Mouse (Mus musculus): ENCODE results near the gene Fbxw4.
A peak's percentile ranks its signal among the peaks of the same experiment; 100 is the strongest.
"Not testable (repeated sequence)": the region's sequence is repeated elsewhere in the genome, so short reads cannot be mapped to it uniquely, and the experiment has no call there.

The Fbxw4 gene

GRCm38 (mm10) chr19:45578976-45579375, 81.1 kb downstream of the Fbxw4 start:
- no peak for DNase-seq (ENCODE audit: low read depth)

GRCm38 (mm10) chr19:45577141-45577750, 82.9 kb downstream of the Fbxw4 start:
- no peak for DNase-seq (ENCODE audit: low read depth)

GRCm38 (mm10) chr19:45575632-45576001, 84.5 kb downstream of the Fbxw4 start:
- DNase-seq (ENCODE audit: low read depth), result no peak

- no peak for DNase-seq (ENCODE audit: low read depth)
These were observed 85.0 kb downstream of the Fbxw4 start for GRCm38 (mm10) chr19:45574941-45575631.

DNA sequence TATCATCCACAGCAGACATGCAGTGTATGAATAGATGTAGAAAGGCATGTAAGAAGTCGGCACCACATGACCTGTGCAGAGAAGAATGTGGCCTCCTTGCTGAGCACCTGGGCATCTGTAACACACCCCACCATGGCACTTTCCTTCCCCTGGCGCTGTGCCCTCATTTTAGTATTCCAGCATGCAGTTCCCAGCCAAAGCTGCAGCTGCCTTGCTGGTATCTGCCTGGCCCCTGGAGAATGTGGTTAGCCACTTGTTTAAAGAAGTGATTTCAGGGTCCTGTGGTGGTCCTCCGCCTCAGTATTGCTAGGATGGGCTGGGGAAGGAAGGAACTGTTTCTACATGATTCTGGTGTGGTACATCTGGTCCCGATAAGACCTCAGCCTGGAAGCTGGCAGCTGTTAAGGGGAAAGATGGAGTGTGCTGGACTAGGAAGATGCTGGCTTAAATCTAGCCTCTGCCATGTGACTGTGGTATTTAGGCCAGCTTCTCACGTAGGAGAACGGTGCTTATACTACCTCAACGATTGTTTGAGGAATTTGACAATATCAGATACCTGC, 85.7 kb downstream of the Fbxw4 start:
- no peak for DNase-seq (ENCODE audit: low read depth)

GRCm38 (mm10) chr19:45573861-45574267, 86.2 kb downstream of the Fbxw4 start:
- no peak for DNase-seq (ENCODE audit: low read depth)

GRCm38 (mm10) chr19:45573033-45573432, 87.1 kb downstream of the Fbxw4 start:
- no peak for DNase-seq (ENCODE audit: low read depth)

DNA sequence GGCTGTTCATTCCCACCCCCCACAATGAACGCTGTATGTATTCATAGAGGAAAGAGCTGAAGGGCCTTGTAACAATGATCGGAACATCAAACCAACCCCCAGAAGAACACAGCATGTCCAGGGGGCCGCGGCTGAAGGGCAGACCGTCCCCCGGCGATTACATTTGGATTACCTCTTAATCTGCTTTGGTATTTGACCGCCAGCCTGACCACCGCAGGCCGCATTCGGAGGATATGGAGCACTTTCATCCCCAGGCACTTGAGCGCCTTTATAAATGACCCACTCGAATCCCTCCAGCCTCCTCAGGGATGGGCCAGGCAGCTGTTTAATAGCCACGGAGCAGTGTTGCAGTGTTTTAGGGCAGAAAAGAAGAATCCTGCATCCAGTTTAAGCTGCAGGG, 92.7 kb downstream of the Fbxw4 start:
- no peak for DNase-seq (ENCODE audit: low read depth)

DNA sequence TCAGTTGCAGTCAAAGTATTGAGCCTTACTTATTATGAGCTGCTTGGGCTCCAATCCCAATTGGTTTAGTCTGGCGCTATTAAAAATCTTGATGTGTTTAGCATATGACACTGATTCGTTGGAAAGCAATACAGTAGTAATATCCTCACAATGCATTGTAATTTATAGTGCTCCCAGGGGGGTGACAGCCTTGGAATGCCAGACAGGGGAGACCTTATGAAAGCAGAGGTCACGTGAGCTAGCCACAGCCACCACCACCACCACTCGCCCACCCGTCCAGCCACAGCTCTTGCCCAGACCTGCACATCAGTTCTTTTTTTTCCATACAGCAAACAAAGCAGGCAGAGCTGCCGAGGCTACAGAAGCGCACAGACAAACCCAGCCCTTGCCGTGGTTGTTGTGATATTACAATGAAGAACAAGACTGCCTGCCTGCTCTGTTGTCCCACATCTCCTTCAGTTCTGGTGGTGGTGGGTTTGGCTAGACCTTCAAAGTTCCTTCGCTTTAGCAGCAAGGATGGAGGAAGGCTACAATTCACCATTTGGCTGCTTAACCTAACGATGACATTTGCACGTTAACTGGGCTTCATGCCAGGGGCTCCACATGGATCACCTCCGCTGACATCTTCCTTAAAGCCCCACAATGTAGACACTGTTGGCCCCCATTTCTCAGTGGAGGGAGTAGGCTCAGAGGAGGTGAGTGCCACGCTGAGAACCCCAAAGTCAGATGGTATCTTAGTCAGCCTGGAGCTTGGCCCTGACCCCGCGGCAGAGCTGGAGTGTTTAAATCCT, 94.0 kb downstream of the Fbxw4 start:
- DNase-seq (ENCODE audit: low read depth), result no peak

DNA sequence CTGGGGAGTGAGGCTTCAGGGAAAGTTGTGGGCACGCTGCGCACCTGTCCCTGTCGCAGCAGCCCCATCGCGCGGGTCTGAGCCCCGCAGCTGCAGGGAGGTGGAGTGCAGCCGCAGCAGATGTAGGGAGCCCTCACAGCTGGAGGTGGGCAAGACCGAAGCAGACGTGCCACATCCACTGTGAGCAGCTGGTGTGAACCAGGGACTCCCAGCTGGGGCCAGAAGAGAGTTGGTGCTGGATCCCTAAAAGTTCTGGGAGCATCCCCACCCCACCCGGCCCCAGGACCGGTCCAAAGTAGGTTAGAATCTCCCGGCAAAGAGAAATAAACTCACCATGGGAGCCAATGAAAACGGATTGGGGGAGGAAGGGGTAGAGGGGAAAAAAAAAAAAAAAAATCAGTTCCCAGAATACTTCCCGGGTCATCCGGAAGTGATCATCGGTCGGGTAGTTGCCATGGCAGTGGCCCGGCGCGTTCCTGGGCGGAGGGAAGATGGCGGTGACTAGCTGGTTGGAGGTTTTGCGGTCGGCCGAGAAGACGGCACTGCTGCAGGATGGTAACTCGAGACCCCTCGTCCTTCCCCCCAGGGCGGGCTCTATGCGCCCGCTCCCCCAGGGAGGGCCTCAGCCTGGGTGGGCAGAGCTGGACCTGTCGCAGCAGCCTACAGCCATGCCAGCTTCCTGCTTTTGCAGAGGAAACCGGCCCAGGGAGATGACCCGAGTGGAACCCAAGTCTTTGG, 99.8 kb downstream of the Fbxw4 start, which contains the start of the genes Poll and Gm17018:
Poll (minus strand) TSS at position 379 of the 738 bp plus-strand sequence.
Gm17018 (plus strand) TSS at position 463 of the 738 bp plus-strand sequence.
- peak; percentile 61 for DNase-seq (ENCODE audit: low read depth)

GRCm38 (mm10) chr19:45554136-45554535, 106.0 kb downstream of the Fbxw4 start:
- DNase-seq (ENCODE audit: low read depth), result no peak

GRCm38 (mm10) chr19:45552187-45552586, 107.9 kb downstream of the Fbxw4 start:
- no peak for DNase-seq (ENCODE audit: low read depth)

GRCm38 (mm10) chr19:45549948-45550347, 110.2 kb downstream of the Fbxw4 start:
- DNase-seq (ENCODE audit: low read depth), result no peak

DNA sequence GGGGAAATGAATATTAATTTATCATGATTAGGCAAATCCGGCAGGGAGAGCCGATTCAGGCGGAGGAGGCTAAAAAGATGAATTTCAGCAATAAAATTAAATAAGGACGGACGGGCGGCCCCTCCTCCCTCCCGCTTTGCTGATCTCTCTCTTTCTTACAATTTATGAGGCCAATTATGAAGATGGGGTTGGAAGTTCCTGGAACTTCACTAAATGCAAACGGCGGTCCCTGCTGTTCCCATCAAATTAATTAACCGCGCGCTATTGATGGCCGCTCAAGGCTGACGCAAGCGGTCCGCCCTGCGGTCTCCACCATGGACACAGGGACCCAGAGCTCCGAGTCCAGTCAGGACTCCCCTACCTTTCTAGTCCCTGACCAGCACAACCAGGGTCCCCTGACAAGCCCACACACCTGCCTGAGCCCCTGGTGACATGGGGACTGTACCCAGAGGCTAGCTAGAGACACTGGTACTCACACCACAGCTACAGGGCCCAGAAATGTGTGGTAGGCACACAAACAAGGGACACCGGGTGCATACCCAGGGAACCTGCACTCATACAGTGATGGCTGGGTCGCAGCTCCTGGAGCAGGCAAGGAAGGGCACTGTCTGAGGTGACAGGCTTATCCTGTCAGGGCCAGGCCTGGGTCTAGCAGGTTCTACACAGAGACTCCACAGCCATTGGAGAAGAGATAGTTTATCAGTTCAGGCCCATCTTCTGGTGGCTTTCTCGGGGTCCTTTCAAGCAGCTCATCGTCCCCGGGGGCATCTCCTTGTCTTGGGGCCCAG, 110.8 kb downstream of the Fbxw4 start:
- no peak for DNase-seq (ENCODE audit: low read depth)

GRCm38 (mm10) chr19:45548196-45548595, 111.9 kb downstream of the Fbxw4 start:
- DNase-seq (ENCODE audit: low read depth), result not testable (repeated sequence)

DNA sequence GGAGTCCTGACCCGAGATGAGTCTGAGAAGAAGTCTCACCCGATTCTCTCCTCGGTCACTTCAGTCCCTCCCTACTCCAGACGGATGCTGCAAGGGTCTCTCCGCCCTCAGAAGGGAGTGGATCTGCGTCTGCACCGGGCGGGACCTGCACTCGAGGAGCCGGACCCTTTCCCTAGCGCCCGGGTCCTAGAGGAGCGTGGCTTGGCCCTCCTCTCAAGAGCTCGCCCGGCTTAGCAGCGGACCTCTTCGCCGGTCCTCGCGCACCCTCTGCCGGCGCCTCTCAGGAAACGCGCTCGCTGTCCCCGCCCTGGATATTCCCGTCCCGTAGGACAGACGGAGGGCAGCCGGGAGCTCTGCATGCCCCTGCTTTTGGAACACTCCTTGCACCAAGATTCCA, 115.2 kb downstream of the Fbxw4 start:
- no peak for DNase-seq (ENCODE audit: low read depth)

DNA sequence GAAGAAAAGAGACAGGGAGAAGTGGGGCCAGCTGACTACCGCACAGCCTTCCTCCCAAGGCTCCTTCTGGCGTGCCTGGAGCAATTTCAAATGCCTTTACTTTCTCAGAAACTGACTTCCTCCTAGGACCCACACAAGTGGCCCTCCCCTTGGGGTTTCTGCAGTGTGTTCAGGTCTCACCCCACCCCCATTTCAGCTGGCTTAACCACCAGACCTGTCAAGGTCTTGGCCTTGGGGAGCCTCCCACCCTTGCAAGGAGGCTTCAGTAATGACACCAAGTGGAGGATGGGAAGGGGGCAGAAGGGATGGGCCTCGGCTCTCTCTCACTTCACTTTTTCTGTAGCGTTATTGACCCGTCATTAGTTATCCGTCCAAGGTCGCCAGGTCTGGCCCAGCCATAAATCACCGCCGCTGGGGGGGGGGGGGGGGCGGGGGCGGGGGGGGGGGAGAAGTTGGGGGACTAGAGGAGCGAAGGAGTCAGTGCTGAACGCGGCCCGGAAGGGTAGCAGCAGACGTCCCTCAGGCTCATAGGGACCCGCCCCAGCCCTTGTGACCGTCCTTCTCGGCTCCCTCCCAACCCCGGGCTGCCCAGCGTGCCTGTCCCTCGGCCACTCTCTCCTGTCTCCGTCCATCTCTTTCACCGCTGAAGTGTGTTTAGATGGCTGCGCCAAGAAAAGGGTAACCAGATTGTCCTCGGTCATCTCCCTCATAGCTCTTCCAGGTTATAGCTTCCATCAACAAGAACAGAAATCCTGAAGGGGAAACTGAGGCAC, 115.8 kb downstream of the Fbxw4 start:
- DNase-seq (ENCODE audit: low read depth), result no peak

GRCm38 (mm10) chr19:45542061-45542460, 118.1 kb downstream of the Fbxw4 start:
- no peak for DNase-seq (ENCODE audit: low read depth)

GRCm38 (mm10) chr19:45541409-45542041, 118.6 kb downstream of the Fbxw4 start:
- no peak for DNase-seq (ENCODE audit: low read depth)

Data from fibroblast of lung, adult 2 months (primary cell).